Mouse (Mus musculus): ENCODE measurements around the gene Numbl. TPM values are rescaled to one million over a fixed set of nuclear protein-coding genes. Genes with fewer than 3 reads are reported as not detected.

The Numbl gene
- polyA plus RNA-seq, 1 experiment = 51.7 TPM

- Histone ChIP-seq H3K27ac (ENCODE audit: insufficient read depth, low read length) (no peak overlapping the region), H3K4me1 (ENCODE audit: control insufficient read depth, insufficient read depth, low read length) (peaks cover 5% of the 10 kb centered on the region; the same call in 1 of the 2 replicates), H3K4me3 (ENCODE audit: insufficient read depth, low read length) (no peak overlapping the region)
- TF ChIP-seq CTCF (IDR thresholded peaks at IDR 0.05; ENCODE audit: borderline replicate concordance, insufficient read depth, low read length) = no peak
- TF ChIP-seq POLR2A (IDR thresholded peaks at IDR 0.05; ENCODE audit: low read depth, low read length) = no peak; the same call in 1 of the 2 replicates
These were observed 6.5 kb downstream of the Numbl start for GRCm38 (mm10) chr7:27264761-27265160.

- Histone ChIP-seq H3K27ac (ENCODE audit: insufficient read depth, low read length) (no peak overlapping the region), H3K4me1 (ENCODE audit: control insufficient read depth, insufficient read depth, low read length) (peaks cover 3% of the 10 kb centered on the region; the same call in 1 of the 2 replicates), H3K4me3 (ENCODE audit: insufficient read depth, low read length) (no peak overlapping the region)
- TF ChIP-seq CTCF (IDR thresholded peaks at IDR 0.05; ENCODE audit: borderline replicate concordance, insufficient read depth, low read length) = no peak
- TF ChIP-seq POLR2A (IDR thresholded peaks at IDR 0.05; ENCODE audit: low read depth, low read length) = no peak
These were observed 8.4 kb downstream of the Numbl start for GRCm38 (mm10) chr7:27266515-27267128.

GRCm38 (mm10) chr7:27271423-27271822, 13.2 kb downstream of the Numbl start:
- H3K4me1 ChIP-seq (ENCODE audit: control insufficient read depth, insufficient read depth, low read length) = no peaks in the 10 kb centered on the region
- no peak overlapping the region for H3K4me3 ChIP-seq (ENCODE audit: insufficient read depth, low read length)
- TF ChIP-seq POLR2A (IDR thresholded peaks at IDR 0.05; ENCODE audit: low read depth, low read length) (no peak), CTCF (IDR thresholded peaks at IDR 0.05; ENCODE audit: borderline replicate concordance, insufficient read depth, low read length) (no peak; the same call in 1 of the 2 replicates)
- H3K27ac ChIP-seq (ENCODE audit: insufficient read depth, low read length) = no peak overlapping the region

GRCm38 (mm10) chr7:27273739-27274351, 15.6 kb downstream of the Numbl start:
- TF ChIP-seq POLR2A (IDR thresholded peaks at IDR 0.05; ENCODE audit: low read depth, low read length) (no peak), CTCF (IDR thresholded peaks at IDR 0.05; ENCODE audit: borderline replicate concordance, insufficient read depth, low read length) (peak; percentile 45; the same call in 1 of the 2 replicates)
- no peak overlapping the region for H3K4me3 ChIP-seq (ENCODE audit: insufficient read depth, low read length)
- no peak overlapping the region for H3K27ac ChIP-seq (ENCODE audit: insufficient read depth, low read length)

GRCm38 (mm10) chr7:27274916-27275315, 16.7 kb downstream of the Numbl start:
- Histone ChIP-seq H3K27ac (ENCODE audit: insufficient read depth, low read length) (no peak overlapping the region), H3K4me3 (ENCODE audit: insufficient read depth, low read length) (no peak overlapping the region), H3K4me1 (ENCODE audit: control insufficient read depth, insufficient read depth, low read length) (no peaks in the 10 kb centered on the region)
- TF ChIP-seq POLR2A (IDR thresholded peaks at IDR 0.05; ENCODE audit: low read depth, low read length) (no peak), CTCF (IDR thresholded peaks at IDR 0.05; ENCODE audit: borderline replicate concordance, insufficient read depth, low read length) (no peak)

More at GRCm38 (mm10) chr7:27273739-27274351, 15.6 kb downstream of the Numbl start:
- no peaks in the 10 kb centered on the region for H3K4me1 ChIP-seq (ENCODE audit: control insufficient read depth, insufficient read depth, low read length)

- H3K27ac ChIP-seq (ENCODE audit: insufficient read depth, low read length) = no peak overlapping the region
- no peak for TF ChIP-seq POLR2A (IDR thresholded peaks at IDR 0.05; ENCODE audit: low read depth, low read length)
- no peak for TF ChIP-seq CTCF (IDR thresholded peaks at IDR 0.05; ENCODE audit: borderline replicate concordance, insufficient read depth, low read length)
- H3K4me1 ChIP-seq (ENCODE audit: control insufficient read depth, insufficient read depth, low read length) = no peaks in the 10 kb centered on the region
- H3K4me3 ChIP-seq (ENCODE audit: insufficient read depth, low read length) = no peak overlapping the region
These were observed 17.8 kb downstream of the Numbl start for GRCm38 (mm10) chr7:27276021-27276420.

GRCm38 (mm10) chr7:27277191-27277590, 19.0 kb downstream of the Numbl start:
- Histone ChIP-seq H3K27ac (ENCODE audit: insufficient read depth, low read length) (no peak overlapping the region), H3K4me3 (ENCODE audit: insufficient read depth, low read length) (no peak overlapping the region), H3K4me1 (ENCODE audit: control insufficient read depth, insufficient read depth, low read length) (no peaks in the 10 kb centered on the region)
- TF ChIP-seq CTCF (IDR thresholded peaks at IDR 0.05; ENCODE audit: borderline replicate concordance, insufficient read depth, low read length) = peak; percentile 35; the same call in 1 of the 2 replicates
- TF ChIP-seq POLR2A (IDR thresholded peaks at IDR 0.05; ENCODE audit: low read depth, low read length) = no peak

- Histone ChIP-seq H3K4me3 (ENCODE audit: insufficient read depth, low read length) (no peak overlapping the region), H3K4me1 (ENCODE audit: control insufficient read depth, insufficient read depth, low read length) (no peaks in the 10 kb centered on the region), H3K27ac (ENCODE audit: insufficient read depth, low read length) (no peak overlapping the region)
- TF ChIP-seq POLR2A (IDR thresholded peaks at IDR 0.05; ENCODE audit: low read depth, low read length) (no peak), CTCF (IDR thresholded peaks at IDR 0.05; ENCODE audit: borderline replicate concordance, insufficient read depth, low read length) (no peak)
These were observed 23.5 kb downstream of the Numbl start for GRCm38 (mm10) chr7:27281717-27282116.

GRCm38 (mm10) chr7:27282225-27282624, 24.0 kb downstream of the Numbl start:
- TF ChIP-seq POLR2A (IDR thresholded peaks at IDR 0.05; ENCODE audit: low read depth, low read length) (no peak), CTCF (IDR thresholded peaks at IDR 0.05; ENCODE audit: borderline replicate concordance, insufficient read depth, low read length) (no peak)
- Histone ChIP-seq H3K4me1 (ENCODE audit: control insufficient read depth, insufficient read depth, low read length) (no peaks in the 10 kb centered on the region), H3K27ac (ENCODE audit: insufficient read depth, low read length) (no peak overlapping the region), H3K4me3 (ENCODE audit: insufficient read depth, low read length) (no peak overlapping the region)

All from embryonic fibroblast, embryonic 13.5 days (primary cell).